Mouse (Mus musculus) yolk sac, embryonic 10.5 days (tissue): ENCODE data around the gene Csnka2ip.

Experiments used
- DNase-seq: peaks from one replicate; pipeline ENCODE4 v3.0.0-alpha.2; 2017; ENCODE audit warnings: low spot score

Gene Csnka2ip

GRCm38 (mm10) chr16:64602308-64602707 lies at the start of gene Csnka2ip:
TSS of gene Csnka2ip (minus strand) at chr16:64602408.
- no peak for DNase-seq

- no peak for DNase-seq
Measured at GRCm38 (mm10) chr16:64649594-64650290, 47.5 kb upstream of the Csnka2ip start.

GRCm38 (mm10) chr16:64647771-64648170 lies 45.6 kb upstream of the Csnka2ip start:
- no peak for DNase-seq

GRCm38 (mm10) chr16:64635110-64635509 lies 32.9 kb upstream of the Csnka2ip start:
- DNase-seq = no peak

GRCm38 (mm10) chr16:64620116-64620515 lies 17.9 kb upstream of the Csnka2ip start:
- no peak for DNase-seq

GRCm38 (mm10) chr16:64614648-64615047 lies 12.4 kb upstream of the Csnka2ip start:
- DNase-seq = no peak

GRCm38 (mm10) chr16:64607793-64608192 lies 5.6 kb upstream of the Csnka2ip start:
- no peak for DNase-seq

- DNase-seq = no peak
Measured at GRCm38 (mm10) chr16:64586825-64587224, 15.4 kb downstream of the Csnka2ip start.

- DNase-seq = no peak
Measured at GRCm38 (mm10) chr16:64586262-64586619, 16.0 kb downstream of the Csnka2ip start.

GRCm38 (mm10) chr16:64585599-64586261 lies 16.5 kb downstream of the Csnka2ip start:
- no peak for DNase-seq

- DNase-seq = no peak
Measured at GRCm38 (mm10) chr16:64584591-64584990, 17.6 kb downstream of the Csnka2ip start.

GRCm38 (mm10) chr16:64583406-64583805 lies 18.8 kb downstream of the Csnka2ip start:
- no peak for DNase-seq

- no peak for DNase-seq
Measured at GRCm38 (mm10) chr16:64569496-64569895, 32.7 kb downstream of the Csnka2ip start.

GRCm38 (mm10) chr16:64563081-64563480 lies 39.1 kb downstream of the Csnka2ip start:
- DNase-seq = no peak

GRCm38 (mm10) chr16:64558518-64558917 lies 43.7 kb downstream of the Csnka2ip start:
- DNase-seq = no peak

- DNase-seq = no peak
Measured at GRCm38 (mm10) chr16:64526883-64527282, 75.3 kb downstream of the Csnka2ip start.

GRCm38 (mm10) chr16:64524051-64524645 lies 78.1 kb downstream of the Csnka2ip start:
- no peak for DNase-seq

GRCm38 (mm10) chr16:64513423-64513822 lies 88.8 kb downstream of the Csnka2ip start:
- no peak for DNase-seq
